Mouse (Mus musculus) neural tube, embryonic 12.5 days (tissue): ENCODE measurements around the gene Pitpna. TPM values are rescaled to one million over a fixed set of nuclear protein-coding genes. Genes with fewer than 3 reads are reported as not detected.
"Not testable (repeated sequence)": the region's sequence is repeated elsewhere in the genome, so short reads cannot be mapped to it uniquely, and the experiment has no call there.

Experiments used
- ATAC-seq: fragments of 200-750 bp; cut with Nextera tagmentation; 2 replicates; pipeline ENCODE4 v1.8.0; 2017; ENCODE audit warnings: low read depth, mild to moderate bottlenecking, moderate TSS enrichment, moderate library complexity; ENCODE audit not compliant: low FRiP score
- H3K27ac ChIP-seq: fragments of 300-500 bp; sonication (generic); 2 replicates; pipeline ENCODE4 v1.5.1; 2016
- H3K27me3 ChIP-seq: fragments of 300-500 bp; sonication (generic); replicated peaks from 2 replicates; pipeline ENCODE4 v1.6.1; 2016; ENCODE audit warnings: mild to moderate bottlenecking
- H3K36me3 ChIP-seq: fragments of 300-500 bp; sonication (generic); 2 replicates; pipeline ENCODE4 v1.6.1; 2016; ENCODE audit warnings: mild to moderate bottlenecking
- H3K4me1 ChIP-seq: fragments of 300-500 bp; sonication (generic); 2 replicates; pipeline ENCODE4 v1.6.1; 2016
- H3K4me2 ChIP-seq: fragments of 300-500 bp; sonication (generic); replicated peaks from 2 replicates; pipeline ENCODE4 v1.6.1; 2016; ENCODE audit warnings: mild to moderate bottlenecking
- H3K4me3 ChIP-seq: fragments of 300-500 bp; sonication (generic); 2 replicates; pipeline ENCODE4 v1.5.1; 2016
- H3K9ac ChIP-seq: fragments of 300-500 bp; sonication (generic); 2 replicates; pipeline ENCODE4 v1.6.1; 2016; ENCODE audit warnings: mild to moderate bottlenecking
- H3K9me3 ChIP-seq: fragments of 300-500 bp; sonication (generic); 2 replicates; pipeline ENCODE4 v1.6.1; 2016; ENCODE audit warnings: mild to moderate bottlenecking
- WGBS: fragments of 180-500 bp; shearing (Covaris S2); methylation state at CpG from one replicate; pipeline ENCODE4 v1.1.7; 2016; 5-methylcytosine and 5-hydroxymethylcytosine counted together
- polyA plus RNA-seq: library from polyadenylated mRNA; unstranded; fragments of >200 nt; fragmentation: Nextera tagmentation; extraction: Ambion mirVana; gene quantifications from 2 replicates; pipeline ENCODE4 v1.2.1, GENCODE M21; 2016

Pitpna gene
- polyA plus RNA-seq, 1 experiment from 2014 or later = 140 TPM

DNA sequence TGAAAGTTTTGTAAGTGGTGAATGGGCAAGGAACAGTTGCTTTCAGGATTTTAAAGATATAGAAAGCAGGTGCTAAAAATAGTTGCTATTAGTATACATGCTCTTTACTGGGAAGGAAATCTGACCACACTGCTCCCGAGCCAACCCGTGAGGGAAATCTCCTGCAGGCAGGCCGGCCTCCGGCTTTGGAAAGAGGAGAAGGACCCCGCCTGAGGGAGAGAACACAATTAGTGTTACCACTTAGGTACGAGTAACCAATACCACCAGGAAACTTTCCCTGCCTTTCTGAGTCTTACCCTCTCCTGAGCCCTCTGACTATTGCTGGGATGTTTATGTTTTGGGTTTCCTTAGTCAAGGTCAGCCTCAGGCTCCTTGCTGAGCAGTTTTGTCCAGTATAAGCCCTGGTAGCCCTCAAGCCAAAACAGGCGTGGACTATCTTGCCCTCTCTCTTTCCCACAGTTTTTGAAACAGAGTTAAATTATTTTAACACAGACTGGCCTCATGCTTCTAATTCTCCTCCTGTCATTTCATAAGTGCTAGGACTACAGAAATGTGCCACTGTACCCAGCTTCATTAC is 34.9 kb upstream of the Pitpna start:
- Histone ChIP-seq H3K4me1 (peaks cover 26% of the 10 kb centered on the region), H3K9me3 (no peaks in the 10 kb centered on the region), H3K4me2 (no peak overlapping the region), H3K27ac (no peak overlapping the region), H3K27me3 (no peaks in the 10 kb centered on the region), H3K36me3 (peaks cover 5% of the 10 kb centered on the region), H3K4me3 (no peak overlapping the region), H3K9ac (no peak overlapping the region)
- no peak for ATAC-seq
- 74% methylated on average over 7 of the region's 7 CpGs for WGBS

GRCm38 (mm10) chr11:75556006-75556405 is 31.9 kb upstream of the Pitpna start:
- WGBS = 95% methylated on average over 6 of the region's 6 CpGs
- peaks cover 12% of the 10 kb centered on the region for H3K4me1 ChIP-seq
- not testable (repeated sequence) for ATAC-seq

DNA sequence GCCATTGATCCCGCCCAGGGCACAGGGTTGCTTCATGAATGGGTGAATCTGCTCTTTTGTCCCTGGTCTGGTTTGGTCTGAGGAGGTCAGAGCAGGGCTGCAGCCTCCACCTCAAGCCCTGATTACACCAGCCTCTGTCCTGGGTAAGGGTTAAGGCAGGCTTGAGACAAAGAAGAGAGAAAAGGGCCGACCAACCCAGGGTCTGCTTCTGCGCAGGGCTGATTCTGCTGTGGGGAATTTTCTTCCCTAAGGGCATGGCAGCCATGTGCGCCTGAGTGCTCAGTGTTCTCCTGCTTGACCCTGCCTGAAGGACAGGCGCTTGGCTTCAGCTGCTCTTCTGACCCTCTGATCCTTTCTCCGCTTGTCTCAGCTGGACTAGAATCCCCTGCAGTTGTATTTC is 30.8 kb upstream of the Pitpna start:
- ATAC-seq = no peak
- H3K27ac ChIP-seq = no peak overlapping the region
- H3K4me2 ChIP-seq = no peak overlapping the region
- WGBS = 74% methylated on average over 6 of the region's 6 CpGs
- H3K9me3 ChIP-seq = no peaks in the 10 kb centered on the region
- H3K9ac ChIP-seq = no peak overlapping the region
- H3K4me1 ChIP-seq = peaks cover under 1% of the 10 kb centered on the region
- H3K36me3 ChIP-seq = peaks cover 16% of the 10 kb centered on the region
- no peak overlapping the region for H3K4me3 ChIP-seq
- H3K27me3 ChIP-seq = no peaks in the 10 kb centered on the region

More at GRCm38 (mm10) chr11:75556006-75556405, 31.9 kb upstream of the Pitpna start:
- not testable (repeated sequence) for H3K27ac ChIP-seq, H3K4me2 ChIP-seq, H3K4me3 ChIP-seq, H3K27me3 ChIP-seq, H3K9ac ChIP-seq, H3K9me3 ChIP-seq
- peaks cover 14% of the 10 kb centered on the region for H3K36me3 ChIP-seq

DNA sequence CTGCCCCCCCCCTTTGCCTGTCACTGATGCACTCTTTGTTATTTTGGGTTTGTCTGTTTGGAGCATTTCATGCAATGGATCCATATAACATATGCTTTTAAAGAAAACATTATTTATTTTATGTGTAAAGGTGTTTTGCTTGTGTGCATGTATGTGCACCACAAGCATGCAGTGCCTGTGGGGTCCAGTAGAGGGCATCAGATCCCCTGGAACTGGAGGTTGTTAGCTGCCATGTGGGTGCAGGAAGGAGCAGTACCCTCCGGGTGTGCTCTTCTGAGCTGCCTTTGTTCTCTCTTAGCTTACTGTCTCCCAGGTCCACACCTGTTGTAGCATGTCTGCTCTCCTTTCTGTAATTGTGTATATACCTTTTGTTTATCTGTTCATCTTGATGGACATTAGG is 29.8 kb upstream of the Pitpna start:
- no peak overlapping the region for H3K9ac ChIP-seq
- H3K4me3 ChIP-seq = no peak overlapping the region
- no peaks in the 10 kb centered on the region for H3K4me1 ChIP-seq
- H3K9me3 ChIP-seq = no peaks in the 10 kb centered on the region
- no peak for ATAC-seq
- H3K27me3 ChIP-seq = no peaks in the 10 kb centered on the region
- no peak overlapping the region for H3K27ac ChIP-seq
- no peak overlapping the region for H3K4me2 ChIP-seq
- WGBS = 91% methylated on average over 1 of the region's 1 CpGs
- H3K36me3 ChIP-seq = peaks cover 24% of the 10 kb centered on the region

GRCm38 (mm10) chr11:75559870-75560504 is 27.9 kb upstream of the Pitpna start:
- no peak overlapping the region for H3K27ac ChIP-seq
- H3K9me3 ChIP-seq = no peaks in the 10 kb centered on the region
- ATAC-seq = no peak
- no peak overlapping the region for H3K9ac ChIP-seq
- no peak overlapping the region for H3K4me2 ChIP-seq
- no peaks in the 10 kb centered on the region for H3K4me1 ChIP-seq
- no peaks in the 10 kb centered on the region for H3K27me3 ChIP-seq
- no peak overlapping the region for H3K4me3 ChIP-seq
- 90% methylated on average over 8 of the region's 8 CpGs for WGBS
- peaks cover 37% of the 10 kb centered on the region for H3K36me3 ChIP-seq

- no peak for ATAC-seq
- Histone ChIP-seq H3K4me1 (no peaks in the 10 kb centered on the region), H3K27me3 (no peaks in the 10 kb centered on the region), H3K27ac (no peak overlapping the region), H3K9me3 (no peaks in the 10 kb centered on the region), H3K9ac (no peak overlapping the region), H3K36me3 (peaks cover 38% of the 10 kb centered on the region), H3K4me2 (no peak overlapping the region), H3K4me3 (no peak overlapping the region)
- 74% methylated on average over 14 of the region's 14 CpGs for WGBS
These were observed 27.1 kb upstream of the Pitpna start for GRCm38 (mm10) chr11:75560530-75561409.

DNA sequence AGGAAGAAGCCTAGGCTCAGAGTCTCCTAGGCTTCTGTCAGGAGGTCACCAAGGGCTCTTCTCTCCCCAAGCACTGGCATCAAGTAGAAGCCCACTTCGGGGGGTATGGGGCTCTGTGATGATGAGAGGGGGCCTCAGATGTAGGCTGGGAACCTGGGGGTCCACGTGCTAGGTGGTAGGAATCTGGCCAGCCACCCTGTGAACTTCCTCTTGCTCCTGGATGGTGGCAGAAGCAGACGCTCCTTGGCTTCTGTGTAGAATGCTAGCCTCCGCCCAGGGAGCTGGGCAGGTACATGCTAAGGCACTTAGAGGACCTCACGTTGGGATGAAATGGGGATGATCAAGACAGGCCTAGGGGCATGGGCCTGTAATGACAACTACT is 26.5 kb upstream of the Pitpna start:
- Histone ChIP-seq H3K4me3 (no peak overlapping the region), H3K4me2 (no peak overlapping the region), H3K36me3 (peaks cover 42% of the 10 kb centered on the region), H3K4me1 (no peaks in the 10 kb centered on the region), H3K27ac (no peak overlapping the region), H3K9ac (no peak overlapping the region), H3K9me3 (no peaks in the 10 kb centered on the region), H3K27me3 (no peaks in the 10 kb centered on the region)
- ATAC-seq = no peak
- WGBS = 88% methylated on average over 5 of the region's 5 CpGs

- 92% methylated on average over 8 of the region's 8 CpGs for WGBS
- H3K4me1 ChIP-seq = no peaks in the 10 kb centered on the region
- no peak overlapping the region for H3K27ac ChIP-seq
- no peak overlapping the region for H3K9ac ChIP-seq
- no peak overlapping the region for H3K4me3 ChIP-seq
- H3K36me3 ChIP-seq = peaks cover 47% of the 10 kb centered on the region
- no peak for ATAC-seq
- H3K27me3 ChIP-seq = no peaks in the 10 kb centered on the region
- no peak overlapping the region for H3K4me2 ChIP-seq
- H3K9me3 ChIP-seq = no peaks in the 10 kb centered on the region
These were observed 25.1 kb upstream of the Pitpna start for GRCm38 (mm10) chr11:75562840-75563239.

GRCm38 (mm10) chr11:75563851-75564548 is 23.9 kb upstream of the Pitpna start:
- Histone ChIP-seq H3K27me3 (no peaks in the 10 kb centered on the region), H3K4me3 (no peak overlapping the region), H3K27ac (no peak overlapping the region), H3K4me2 (no peak overlapping the region), H3K9ac (no peak overlapping the region), H3K4me1 (no peaks in the 10 kb centered on the region), H3K36me3 (peaks cover 51% of the 10 kb centered on the region), H3K9me3 (no peaks in the 10 kb centered on the region)
- no peak for ATAC-seq
- WGBS = 76% methylated on average over 18 of the region's 18 CpGs

DNA sequence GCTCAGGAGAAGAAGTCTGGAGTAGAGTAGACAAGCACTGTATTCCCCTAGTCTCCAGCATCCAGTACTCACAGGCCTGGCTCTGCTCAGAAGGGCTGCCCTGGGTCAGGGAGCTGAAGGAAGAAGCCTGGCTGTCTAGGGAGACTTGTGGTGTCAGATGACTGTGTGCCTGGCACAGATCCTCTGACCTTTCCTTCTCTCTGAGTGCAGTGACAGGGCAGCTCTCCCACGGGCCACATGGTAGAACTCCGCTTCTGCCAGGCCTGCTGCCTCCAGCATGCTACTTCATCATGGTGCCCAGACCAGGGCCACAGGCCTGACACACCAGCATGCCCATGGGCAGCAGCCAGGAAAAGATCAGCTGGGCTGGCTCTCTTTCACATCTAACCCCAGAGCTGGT is 22.0 kb upstream of the Pitpna start:
- H3K36me3 ChIP-seq = peaks cover 65% of the 10 kb centered on the region
- no peaks in the 10 kb centered on the region for H3K9me3 ChIP-seq
- H3K4me1 ChIP-seq = no peaks in the 10 kb centered on the region
- no peak overlapping the region for H3K4me2 ChIP-seq
- no peak overlapping the region for H3K27ac ChIP-seq
- no peak overlapping the region for H3K9ac ChIP-seq
- H3K27me3 ChIP-seq = no peaks in the 10 kb centered on the region; the same call in 1 of the 2 replicates
- no peak for ATAC-seq
- no peak overlapping the region for H3K4me3 ChIP-seq
- 84% methylated on average over 2 of the region's 2 CpGs for WGBS

- Histone ChIP-seq H3K9me3 (no peaks in the 10 kb centered on the region), H3K4me3 (no peak overlapping the region), H3K36me3 (peaks cover 60% of the 10 kb centered on the region), H3K27me3 (no peaks in the 10 kb centered on the region; the same call in 1 of the 2 replicates), H3K9ac (no peak overlapping the region), H3K4me2 (no peak overlapping the region), H3K4me1 (no peaks in the 10 kb centered on the region), H3K27ac (no peak overlapping the region)
- 83% methylated on average over 13 of the region's 13 CpGs for WGBS
- ATAC-seq = no peak
These were observed 21.4 kb upstream of the Pitpna start for GRCm38 (mm10) chr11:75566276-75567196.
